Mouse (Mus musculus) adrenal gland, postnatal 4 days (tissue): Measurements from ENCODE around the gene Nt5c2. TPM values are rescaled to one million over a fixed set of nuclear protein-coding genes. Genes with fewer than 3 reads are reported as not detected.

Experiments
- DNase-seq, 2 experiments: peaks; one replicate each; pipeline ENCODE4 v3.0.0; 2021 to 2022; ENCODE audit warnings: low spot score in 2 of 2, mixed read lengths in 2 of 2
- total RNA-seq, 2 experiments: library from RNA; stranded (reverse); gene quantifications; 2 replicates each; pipeline ENCODE4 v1.2.3; 2021

Nt5c2 gene
- total RNA-seq, 2 experiments from 2014 or later: 106 to 107 TPM

DNA sequence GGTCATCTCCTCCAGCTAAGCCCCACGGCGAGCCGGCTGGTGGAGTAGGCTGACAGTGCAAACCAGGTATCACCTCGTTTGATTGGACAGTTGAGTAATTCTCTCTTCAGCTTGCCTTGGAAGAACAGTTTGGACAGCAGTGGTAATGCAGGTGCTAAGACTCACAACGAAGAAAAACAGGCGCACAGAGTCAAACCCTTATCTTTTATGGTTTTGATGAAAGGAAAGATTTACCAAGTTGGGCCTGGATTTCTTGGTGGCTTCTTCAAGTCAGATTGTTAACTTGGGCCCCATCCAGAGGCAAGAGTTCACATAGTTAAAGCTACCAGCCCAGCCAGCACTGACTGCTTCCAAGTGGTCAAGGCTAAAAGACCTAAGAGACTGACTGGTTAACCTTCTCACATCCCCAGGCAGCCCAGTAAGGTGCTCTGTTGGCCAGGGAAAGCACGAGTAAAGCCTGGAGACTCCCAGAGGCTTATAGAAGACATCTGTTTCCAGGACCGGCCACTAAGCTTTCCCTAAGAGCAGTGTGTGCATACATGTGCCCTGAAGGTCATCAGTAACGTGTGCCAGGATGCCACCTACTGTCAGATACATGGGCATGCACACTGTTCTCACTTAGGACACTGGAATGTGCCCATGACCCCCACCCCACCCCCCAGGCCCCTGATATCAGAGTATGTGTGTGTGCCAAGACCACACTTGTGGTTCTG lies 157.5 kb downstream of the Nt5c2 start:
- DNase-seq: no peak

- DNase-seq: no peak
These were observed 158.2 kb downstream of the Nt5c2 start for GRCm38 (mm10) chr19:46856780-46857179.

- DNase-seq: no peak
These were observed 158.7 kb downstream of the Nt5c2 start for GRCm38 (mm10) chr19:46856232-46856631.

DNA sequence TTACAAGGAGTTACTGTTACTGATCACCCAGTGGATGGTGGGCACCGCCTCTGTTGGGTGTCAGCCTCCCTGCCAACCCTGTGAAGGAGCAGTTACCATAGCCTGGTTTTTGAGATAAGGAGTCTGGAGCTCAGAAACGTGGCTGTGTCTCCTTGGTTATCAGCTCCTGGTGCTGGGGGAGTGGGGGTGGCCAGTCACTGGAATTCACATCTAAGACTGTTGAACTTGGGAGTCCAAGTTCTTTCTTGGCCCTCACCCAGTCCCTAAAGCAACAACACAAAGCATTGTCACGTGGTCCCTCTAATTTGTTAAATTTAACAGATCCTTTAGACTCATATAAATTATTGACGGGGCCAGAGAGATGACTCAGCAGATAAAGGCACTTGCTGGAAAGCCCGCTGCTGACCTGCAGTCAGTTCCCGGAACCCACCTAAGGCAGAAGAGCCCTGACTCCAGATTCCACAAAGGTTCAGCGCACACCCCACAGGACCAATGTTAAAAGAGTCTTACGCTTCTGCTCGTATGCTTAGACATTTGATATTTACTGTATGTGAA lies 165.4 kb downstream of the Nt5c2 start:
- DNase-seq: no peak

DNA sequence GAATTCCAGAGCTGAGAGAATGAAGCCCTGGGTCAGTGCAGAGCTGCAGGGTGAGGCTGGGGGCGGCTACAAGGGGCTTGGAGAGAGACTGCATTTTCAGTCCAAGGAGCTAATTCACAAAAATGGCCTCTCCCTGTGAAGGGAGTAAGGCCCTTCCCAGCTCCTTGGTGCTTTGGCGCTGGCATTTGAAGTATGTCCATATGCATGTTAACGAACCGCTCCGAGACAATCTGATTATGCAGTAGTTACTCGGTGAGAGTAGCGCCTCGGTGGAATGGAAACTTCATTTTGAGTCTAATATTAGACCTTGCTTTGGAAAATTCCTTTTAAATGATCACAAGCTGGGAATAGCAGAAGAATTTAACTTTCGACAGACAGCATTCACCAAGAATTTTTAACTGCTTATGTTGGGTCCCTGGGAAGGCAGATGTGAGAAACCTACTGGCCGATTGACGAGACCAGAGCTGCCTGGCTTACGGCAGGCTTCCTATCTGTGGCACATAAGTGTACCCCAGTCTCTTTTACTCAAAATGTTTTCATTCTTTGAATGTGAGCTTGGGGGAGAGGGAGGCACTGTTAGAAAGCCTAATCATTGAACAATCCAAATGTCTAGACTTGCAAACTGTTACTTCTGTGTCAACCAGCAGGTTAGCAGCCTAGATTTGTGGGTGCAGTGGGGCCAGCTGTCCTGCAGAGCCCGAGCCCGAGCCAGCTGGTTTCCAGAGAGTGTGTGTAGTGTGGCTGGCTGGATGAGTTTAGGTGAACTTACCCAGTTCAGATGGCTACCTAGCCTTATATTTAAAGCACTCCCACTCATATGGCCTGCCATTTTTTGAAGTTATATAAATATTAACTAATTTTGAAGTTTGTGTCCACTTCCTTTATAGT lies 166.3 kb downstream of the Nt5c2 start:
- DNase-seq: no peak

DNA sequence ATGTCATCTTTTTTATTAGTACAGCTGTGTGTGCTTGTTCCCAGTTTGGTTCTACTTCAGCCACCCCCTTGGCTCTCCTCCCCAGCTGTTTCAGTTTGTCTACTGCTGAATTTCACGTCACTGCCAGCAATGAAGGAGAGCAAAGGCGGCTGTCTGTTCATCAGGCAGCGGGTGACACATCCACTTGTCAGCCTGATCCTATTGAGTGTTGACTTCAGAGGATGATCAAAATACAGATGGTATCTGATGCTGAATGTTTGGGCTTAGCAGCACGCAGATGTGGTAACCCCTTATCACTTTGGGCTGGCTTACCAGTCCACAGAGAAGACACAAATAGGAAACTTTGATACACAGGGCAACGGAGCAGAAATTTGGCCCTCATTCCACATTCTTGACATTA lies 168.5 kb downstream of the Nt5c2 start:
- DNase-seq: no peak

GRCm38 (mm10) chr19:46846056-46846455 lies 168.9 kb downstream of the Nt5c2 start:
- no peak for DNase-seq

DNA sequence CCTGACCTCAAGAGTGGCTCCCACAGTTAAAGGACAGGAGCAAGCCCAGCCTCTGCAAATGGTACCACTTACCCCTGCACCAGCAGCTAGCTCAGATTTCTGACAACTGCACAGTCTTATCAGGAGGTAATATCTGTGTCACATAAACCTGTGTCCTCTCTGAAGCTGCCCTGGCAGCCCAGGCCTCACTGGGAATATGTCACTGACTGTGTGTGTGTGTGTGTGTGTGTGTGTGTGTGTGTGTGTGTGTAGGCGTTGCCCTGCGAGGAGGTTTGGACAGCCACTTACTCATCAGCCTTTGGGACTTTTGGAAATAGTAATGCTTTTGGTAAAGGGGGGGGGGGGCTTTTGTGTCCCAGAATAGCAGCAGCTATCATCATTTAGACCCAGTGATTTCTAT lies 171.9 kb downstream of the Nt5c2 start:
- no peak for DNase-seq

DNA sequence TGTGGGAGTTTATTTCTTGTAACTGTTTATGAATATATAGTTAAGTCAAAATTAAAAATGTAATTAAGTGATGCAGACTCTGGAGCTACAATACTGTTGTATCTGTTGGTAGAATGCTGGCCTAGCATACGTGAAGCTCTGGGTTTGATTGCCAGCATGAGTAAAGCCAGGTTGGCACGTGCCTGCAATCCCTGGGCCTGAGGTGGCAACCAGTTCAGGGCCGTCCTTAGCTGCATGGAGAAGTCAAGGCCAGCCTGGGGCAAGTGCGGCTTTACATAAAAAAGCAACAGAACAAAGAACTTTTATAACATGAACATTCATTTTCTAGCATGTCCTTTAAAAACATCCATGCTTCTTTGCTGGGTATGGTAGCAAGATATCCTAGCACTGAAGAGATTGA lies 173.9 kb downstream of the Nt5c2 start:
- DNase-seq: no peak

GRCm38 (mm10) chr19:46837290-46838079 lies 177.5 kb downstream of the Nt5c2 start:
- no peak for DNase-seq

GRCm38 (mm10) chr19:46836085-46836484 lies 178.9 kb downstream of the Nt5c2 start:
- no peak for DNase-seq

- DNase-seq: no peak
These were observed 179.6 kb downstream of the Nt5c2 start for GRCm38 (mm10) chr19:46835339-46835738.

GRCm38 (mm10) chr19:46834301-46834700 lies 180.7 kb downstream of the Nt5c2 start:
- DNase-seq: no peak

Other genes with a start within 250 kb of the Nt5c2 start
- 10 to 100 TPM; 15.5 to 23.5 TPM for gene Ina, start 455 bp downstream of the Nt5c2 start, total RNA-seq
- 10 to 100 TPM; 13.9 to 16.8 TPM for gene Pcgf6, start 35.8 kb upstream of the Nt5c2 start, total RNA-seq
- gene Taf5, start 52.6 kb upstream of the Nt5c2 start, total RNA-seq: 1 to 10 TPM; 5.1 to 5.6 TPM
- gene Usmg5, start 75.5 kb upstream of the Nt5c2 start, total RNA-seq: 100 to 1,000 TPM; 584 to 643 TPM
- 10 to 100 TPM; 25.1 to 28.2 TPM for gene Pdcd11, start 75.6 kb upstream of the Nt5c2 start, total RNA-seq
- gene Calhm2, start 123.1 kb upstream of the Nt5c2 start, total RNA-seq: 1 to 10 TPM; 5.3 to 5.4 TPM
- gene Calhm1, start 129.1 kb upstream of the Nt5c2 start, total RNA-seq: not detected
- gene Calhm3, start 142.6 kb upstream of the Nt5c2 start, total RNA-seq: not detected
- 10 to 100 TPM; 24.8 to 27.3 TPM for gene Neurl1a, start 163.7 kb upstream of the Nt5c2 start, total RNA-seq